Comparison of ENCODE assay signal across 9 mouse cellular contexts in the genomic region with DNA sequence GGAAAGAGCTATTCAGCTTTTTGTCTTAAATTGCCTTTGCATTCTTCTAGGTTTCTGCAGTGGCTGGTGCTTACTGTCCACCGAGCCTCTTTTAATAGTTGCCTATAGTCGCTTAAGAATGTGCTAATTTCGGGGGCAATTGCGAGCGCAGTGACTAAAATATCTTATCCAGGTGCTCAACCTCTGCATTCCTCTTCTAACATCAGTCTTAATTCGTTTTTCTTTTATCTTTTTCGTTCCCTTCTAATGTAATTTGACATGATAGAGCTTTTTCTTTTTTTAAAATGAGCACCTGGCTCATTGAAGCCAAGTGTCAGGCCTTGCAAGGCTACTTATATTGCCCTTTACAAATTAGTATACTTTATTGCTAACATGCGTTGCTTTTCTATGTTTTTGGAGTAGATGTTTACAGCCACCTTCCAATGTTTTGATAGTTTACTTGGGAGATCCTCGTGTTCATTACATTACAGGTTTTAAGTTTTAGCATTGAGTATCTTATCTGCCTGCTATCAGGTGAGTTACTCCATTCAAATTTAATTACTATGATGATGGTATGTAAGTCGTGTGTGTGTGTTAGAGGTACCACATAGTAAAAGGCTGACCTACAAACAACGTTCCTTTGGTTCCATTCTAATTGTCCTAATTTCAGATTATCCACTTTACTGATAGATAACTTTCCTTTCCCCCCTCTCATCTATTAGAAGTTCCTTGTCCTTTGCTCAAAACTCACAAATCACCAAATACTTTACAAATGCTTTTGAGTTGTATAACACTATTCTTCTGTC. TPM values are rescaled to one million over a fixed set of nuclear protein-coding genes. Genes with fewer than 3 reads are reported as not detected.
DNase-seq lines count a peak whose midpoint lies in the region; ATAC-seq and TF ChIP-seq lines count a peak whose summit lies in the region.
"Had no signal": no experiment of that assay in that cellular context is flagged by ENCODE, and none has a peak within 500 bp of the region (broad histone marks: within the 10 kb centered on the region; RNA-seq: fewer than 3 reads in every experiment).

No protein-coding gene starts in this region.

- H3K9ac ChIP-seq in lung, embryonic 16.5 days (ENCODE audit: low read length) = peak overlapping the region; percentile 68
- H3K9ac ChIP-seq in embryonic facial prominence, embryonic 11.5 days (replicated peaks; ENCODE audit: low read length) = peak overlapping the region; percentile 65
- H3K9ac ChIP-seq in limb, embryonic 11.5 days (ENCODE audit: low read length) = peak overlapping the region; percentile 79
- peak overlapping the region; percentile 39; the same call in 1 of the 2 replicates for H3K9ac ChIP-seq in stomach, embryonic 15.5 days

- H3K4me2 ChIP-seq in lung, embryonic 16.5 days (ENCODE audit: low read depth, low read length) = peak overlapping the region; percentile 46
- H3K4me2 ChIP-seq in embryonic facial prominence, embryonic 11.5 days (ENCODE audit: low read depth, low read length) = peak overlapping the region; percentile 52
- H3K4me2 ChIP-seq in limb, embryonic 11.5 days (ENCODE audit: low read depth, severe bottlenecking) = peak overlapping the region; percentile 40
- peak overlapping the region; percentile 51 for H3K4me2 ChIP-seq in stomach, embryonic 15.5 days

- H3K27ac ChIP-seq in lung, embryonic 16.5 days (ENCODE audit: low read length) = peak overlapping the region; percentile 29; the same call in 1 of the 2 replicates
- peak overlapping the region; percentile 72 for H3K27ac ChIP-seq in embryonic facial prominence, embryonic 11.5 days (replicated peaks; ENCODE audit: low read depth, low read length)
- peak overlapping the region; percentile 75 for H3K27ac ChIP-seq in limb, embryonic 11.5 days (replicated peaks; ENCODE audit: low read depth, low read length)
- H3K27ac ChIP-seq in stomach, embryonic 15.5 days = peak overlapping the region; percentile 72; the same call in 1 of the 2 replicates

- no peaks in the 10 kb centered on the region for H3K36me3 ChIP-seq in lung, embryonic 16.5 days (ENCODE audit: control insufficient read depth, insufficient read depth, low read length)
- no peaks in the 10 kb centered on the region for H3K36me3 ChIP-seq in embryonic facial prominence, embryonic 11.5 days (replicated peaks; ENCODE audit: control insufficient read depth, insufficient read depth, low read depth, low read length)
- H3K36me3 ChIP-seq in limb, embryonic 11.5 days (ENCODE audit: control insufficient read depth, insufficient read depth, low read length) = no peaks in the 10 kb centered on the region
- H3K36me3 ChIP-seq in stomach, embryonic 15.5 days = no peaks in the 10 kb centered on the region

- no peak for TF ChIP-seq POLR2A in lung, adult 2 months (IDR thresholded peaks at IDR 0.05; ENCODE audit: borderline replicate concordance, extremely low read depth, low read depth, low read length)

- TF ChIP-seq CTCF in lung, adult 2 months (IDR thresholded peaks at IDR 0.05; ENCODE audit: insufficient read depth, low read length) = no peak

- H3K4me3 ChIP-seq in lung, embryonic 16.5 days (ENCODE audit: low read length) = peak overlapping the region; percentile 53
- H3K4me3 ChIP-seq in lung, adult 2 months (replicated peaks; ENCODE audit: extremely low read depth, low read depth, low read length) = no peak overlapping the region
- H3K4me3 ChIP-seq in embryonic facial prominence, embryonic 11.5 days (ENCODE audit: low read depth, low read length) = peak overlapping the region; percentile 48
- peak overlapping the region; percentile 45 for H3K4me3 ChIP-seq in limb, embryonic 11.5 days (ENCODE audit: low read depth, low read length)
- H3K4me3 ChIP-seq in stomach, embryonic 15.5 days (replicated peaks) = peak overlapping the region; percentile 44

- H3K9me3 ChIP-seq in lung, embryonic 16.5 days (ENCODE audit: control insufficient read depth, low read length) = no peaks in the 10 kb centered on the region
- H3K9me3 ChIP-seq in embryonic facial prominence, embryonic 11.5 days (replicated peaks; ENCODE audit: control insufficient read depth, low read length) = no peaks in the 10 kb centered on the region
- H3K9me3 ChIP-seq in limb, embryonic 11.5 days (ENCODE audit: control insufficient read depth, low read length) = no peaks in the 10 kb centered on the region
- H3K9me3 ChIP-seq in stomach, embryonic 15.5 days = no peaks in the 10 kb centered on the region

- WGBS in lung, embryonic 16.5 days = 3% methylated on average over 11 of the region's 11 CpGs
- WGBS in lung, adult 2 months = 43% methylated on average over 11 of the region's 11 CpGs
- 2% methylated on average over 11 of the region's 11 CpGs for WGBS in embryonic facial prominence, embryonic 11.5 days
- 2% methylated on average over 11 of the region's 11 CpGs for WGBS in limb, embryonic 11.5 days
- 3% methylated on average over 11 of the region's 11 CpGs for WGBS in stomach, embryonic 15.5 days

- H3K4me1 ChIP-seq in lung, embryonic 16.5 days (replicated peaks; ENCODE audit: control insufficient read depth, insufficient read depth, low read length) = peaks cover 19% of the 10 kb centered on the region
- peaks cover 13% of the 10 kb centered on the region for H3K4me1 ChIP-seq in lung, adult 2 months (ENCODE audit: control insufficient read depth, insufficient read depth, low read length)
- H3K4me1 ChIP-seq in embryonic facial prominence, embryonic 11.5 days (ENCODE audit: control insufficient read depth, insufficient read depth, low read length) = no peaks in the 10 kb centered on the region; the same call in 1 of the 2 replicates
- H3K4me1 ChIP-seq in limb, embryonic 11.5 days (ENCODE audit: control insufficient read depth, insufficient read depth, low read length) = peaks cover 29% of the 10 kb centered on the region
- peaks cover 22% of the 10 kb centered on the region; the same call in 1 of the 2 replicates for H3K4me1 ChIP-seq in stomach, embryonic 15.5 days

- DNase-seq in lung, adult 2 months = no peak
- peak; percentile 56 for DNase-seq in embryonic facial prominence, embryonic 11.5 days (ENCODE audit: low spot score)
- DNase-seq in limb, embryonic 11.5 days (ENCODE audit: low spot score) = peak; percentile 56
- DNase-seq in ovary, adult 18-20 months (ENCODE audit: low spot score) = no peak
- no peak for DNase-seq in right cerebral cortex, postnatal 14 days
- DNase-seq: cerebellum, adult 8-10 months had no signal

- H3K27me3 ChIP-seq in lung, embryonic 16.5 days (ENCODE audit: control insufficient read depth, insufficient read depth, low read depth, low read length) = no peaks in the 10 kb centered on the region; the same call in 1 of the 2 replicates
- H3K27me3 ChIP-seq in embryonic facial prominence, embryonic 11.5 days (ENCODE audit: control insufficient read depth, insufficient read depth, low read length) = no peaks in the 10 kb centered on the region
- no peaks in the 10 kb centered on the region for H3K27me3 ChIP-seq in limb, embryonic 11.5 days (ENCODE audit: control insufficient read depth, insufficient read depth, low read length)
- H3K27me3 ChIP-seq in stomach, embryonic 15.5 days (replicated peaks) = no peaks in the 10 kb centered on the region

- no peak for ATAC-seq in lung, embryonic 16.5 days (ENCODE audit: low read depth)
- no peak for ATAC-seq in embryonic facial prominence, embryonic 11.5 days (replicated peaks; ENCODE audit: insufficient number of reproducible peaks, low FRiP score, low TSS enrichment, low read depth)
- no peak for ATAC-seq in limb, embryonic 11.5 days (ENCODE audit: insufficient number of reproducible peaks, low FRiP score, low TSS enrichment, low read depth)
- ATAC-seq in stomach, embryonic 15.5 days (ENCODE audit: insufficient read depth, low FRiP score, low read depth) = no peak
- no peak for ATAC-seq in monocyte, adult 5-6 weeks (replicated peaks; ENCODE audit: insufficient number of reproducible peaks, low FRiP score, low TSS enrichment, poor library complexity, severe bottlenecking)

RNA-seq across cellular contexts. Expression of a gene that starts 1.1 kb away (rescaled TPM):
- polyA plus RNA-seq in lung, embryonic 16.5 days (2015; fragmentation: Nextera tagmentation; extraction: Ambion mirVana) = 1.0 and 2.3 TPM in 2 replicates
- polyA plus RNA-seq in lung, adult 2 months (2012; rRNA removed) = not detected in 2 replicates
- 0.50 and 1.8 TPM in 2 replicates for polyA plus RNA-seq in embryonic facial prominence, embryonic 11.5 days (2014; fragmentation: Nextera tagmentation; extraction: Ambion mirVana)
- 0.28 TPM in 1 of 2 replicates, not detected in the other for polyA plus RNA-seq in limb, embryonic 11.5 days (2014; fragmentation: Nextera tagmentation; extraction: Ambion mirVana)
- 1.9 and 2.5 TPM in 2 replicates for polyA plus RNA-seq in stomach, embryonic 15.5 days (2015; fragmentation: Nextera tagmentation; extraction: Ambion mirVana)
- total RNA-seq in monocyte, adult 5-6 weeks (2017) = not detected in 3 replicates

RNA-seq across cellular contexts. Expression of a gene that starts 2.3 kb away (rescaled TPM):
- 16.9 and 21.5 TPM in 2 replicates for polyA plus RNA-seq in lung, embryonic 16.5 days (2015; fragmentation: Nextera tagmentation; extraction: Ambion mirVana)
- 203 and 266 TPM in 2 replicates for polyA plus RNA-seq in lung, adult 2 months (2012; rRNA removed)
- 7.0 and 15.3 TPM in 2 replicates for polyA plus RNA-seq in embryonic facial prominence, embryonic 11.5 days (2014; fragmentation: Nextera tagmentation; extraction: Ambion mirVana)
- 14.6 and 15.5 TPM in 2 replicates for polyA plus RNA-seq in limb, embryonic 11.5 days (2014; fragmentation: Nextera tagmentation; extraction: Ambion mirVana)
- 23.0 and 26.2 TPM in 2 replicates for polyA plus RNA-seq in stomach, embryonic 15.5 days (2015; fragmentation: Nextera tagmentation; extraction: Ambion mirVana)
- total RNA-seq in monocyte, adult 5-6 weeks (2017) = 960 to 1,517 TPM (median 1,455 TPM) in 3 replicates

RNA-seq across cellular contexts. Expression of a gene that starts 7.5 kb away (rescaled TPM):
- polyA plus RNA-seq in lung, embryonic 16.5 days (2015; fragmentation: Nextera tagmentation; extraction: Ambion mirVana) = 37.6 and 61.6 TPM in 2 replicates
- 38.5 and 132 TPM in 2 replicates for polyA plus RNA-seq in lung, adult 2 months (2012; rRNA removed)
- 45.8 and 51.6 TPM in 2 replicates for polyA plus RNA-seq in embryonic facial prominence, embryonic 11.5 days (2014; fragmentation: Nextera tagmentation; extraction: Ambion mirVana)
- polyA plus RNA-seq in limb, embryonic 11.5 days (2014; fragmentation: Nextera tagmentation; extraction: Ambion mirVana) = 28.8 and 40.7 TPM in 2 replicates
- 50.4 and 70.5 TPM in 2 replicates for polyA plus RNA-seq in stomach, embryonic 15.5 days (2015; fragmentation: Nextera tagmentation; extraction: Ambion mirVana)
- total RNA-seq in monocyte, adult 5-6 weeks (2017) = 492 to 498 TPM (median 493 TPM) in 3 replicates

RNA-seq across cellular contexts. Expression of a gene that starts 8.6 kb away (rescaled TPM):
- 3.6 and 4.7 TPM in 2 replicates for polyA plus RNA-seq in lung, embryonic 16.5 days (2015; fragmentation: Nextera tagmentation; extraction: Ambion mirVana)
- polyA plus RNA-seq in lung, adult 2 months (2012; rRNA removed) = 17.3 and 35.2 TPM in 2 replicates
- 9.8 and 11.8 TPM in 2 replicates for polyA plus RNA-seq in embryonic facial prominence, embryonic 11.5 days (2014; fragmentation: Nextera tagmentation; extraction: Ambion mirVana)
- polyA plus RNA-seq in limb, embryonic 11.5 days (2014; fragmentation: Nextera tagmentation; extraction: Ambion mirVana) = 9.2 and 10.6 TPM in 2 replicates
- 5.6 and 8.7 TPM in 2 replicates for polyA plus RNA-seq in stomach, embryonic 15.5 days (2015; fragmentation: Nextera tagmentation; extraction: Ambion mirVana)
- total RNA-seq in monocyte, adult 5-6 weeks (2017) = 1.5 to 1.6 TPM in 2 of 3 replicates, not detected in the other

RNA-seq across cellular contexts. Expression of a gene that starts 15.6 kb away (rescaled TPM):
- 9.8 and 12.3 TPM in 2 replicates for polyA plus RNA-seq in lung, embryonic 16.5 days (2015; fragmentation: Nextera tagmentation; extraction: Ambion mirVana)
- polyA plus RNA-seq in lung, adult 2 months (2012; rRNA removed) = 5.1 and 5.6 TPM in 2 replicates
- polyA plus RNA-seq in embryonic facial prominence, embryonic 11.5 days (2014; fragmentation: Nextera tagmentation; extraction: Ambion mirVana) = 4.4 TPM in 2 replicates
- 5.4 and 5.7 TPM in 2 replicates for polyA plus RNA-seq in limb, embryonic 11.5 days (2014; fragmentation: Nextera tagmentation; extraction: Ambion mirVana)
- 9.7 and 18.1 TPM in 2 replicates for polyA plus RNA-seq in stomach, embryonic 15.5 days (2015; fragmentation: Nextera tagmentation; extraction: Ambion mirVana)
- 9.6 to 40.3 TPM (median 12.9 TPM) in 3 replicates for total RNA-seq in monocyte, adult 5-6 weeks (2017)

Comparison
In these comparisons a context has a peak if more than half of its experiments do, and no peak if none do; other contexts are left out.
1. DNase-seq: peak in embryonic facial prominence, embryonic 11.5 days (single experiment) and limb, embryonic 11.5 days (single experiment); none in lung, adult 2 months (single experiment), ovary, adult 18-20 months (single experiment) and right cerebral cortex, postnatal 14 days (single experiment).
2. Peak in every context shown above with its lines, with median percentiles within 50 percentile points of each other: H3K27ac ChIP-seq, H3K4me2 ChIP-seq and H3K9ac ChIP-seq.